Mouse (Mus musculus): ENCODE data around the gene Tmem248. TPM values are rescaled to one million over a fixed set of nuclear protein-coding genes. Genes with fewer than 3 reads are reported as not detected.
"Not testable (repeated sequence)": the region's sequence is repeated elsewhere in the genome, so short reads cannot be mapped to it uniquely, and the experiment has no call there.

Gene Tmem248
- polyA plus RNA-seq, 1 experiment from 2014 or later, result 31.8 TPM

DNA sequence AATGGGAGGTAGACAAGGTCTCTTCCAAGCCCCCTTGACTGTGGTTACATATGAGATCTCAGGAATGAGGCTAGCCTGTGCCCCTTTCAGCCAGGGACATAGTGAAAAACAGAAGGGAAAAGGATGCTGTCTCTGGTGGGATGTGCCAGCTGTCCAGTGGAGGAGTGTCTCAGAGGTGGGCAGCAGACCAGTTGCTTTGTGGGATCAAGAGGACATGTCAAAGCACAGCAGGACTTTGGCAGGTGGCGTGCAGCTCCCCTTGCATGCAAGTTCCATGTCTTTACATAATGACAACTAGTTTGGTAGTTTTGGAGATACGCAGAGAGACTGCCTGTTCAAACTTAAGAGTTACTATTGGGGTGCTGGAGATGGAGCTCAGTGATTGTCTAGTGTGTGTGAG is 23.0 kb downstream of the Tmem248 start:
- no peak for ATAC-seq (ENCODE audit: insufficient read depth, low FRiP score)
- no peaks in the 10 kb centered on the region for H3K9me3 ChIP-seq (replicated peaks; ENCODE audit: control insufficient read depth, low read length)
- no peak overlapping the region for H3K4me2 ChIP-seq (ENCODE audit: low read depth, low read length)
- peaks cover 30% of the 10 kb centered on the region for H3K36me3 ChIP-seq (ENCODE audit: control insufficient read depth, insufficient read depth, low read length)
- 98% methylated on average over 2 of the region's 2 CpGs for WGBS
- no peak overlapping the region for H3K9ac ChIP-seq (ENCODE audit: low read length)
- H3K4me1 ChIP-seq (ENCODE audit: control insufficient read depth, insufficient read depth, low read length), result no peaks in the 10 kb centered on the region
- no peaks in the 10 kb centered on the region for H3K27me3 ChIP-seq (ENCODE audit: control insufficient read depth, insufficient read depth, low read length)
- H3K4me3 ChIP-seq (replicated peaks; ENCODE audit: low read length), result no peak overlapping the region
- H3K27ac ChIP-seq (ENCODE audit: low read length), result no peak overlapping the region

DNA sequence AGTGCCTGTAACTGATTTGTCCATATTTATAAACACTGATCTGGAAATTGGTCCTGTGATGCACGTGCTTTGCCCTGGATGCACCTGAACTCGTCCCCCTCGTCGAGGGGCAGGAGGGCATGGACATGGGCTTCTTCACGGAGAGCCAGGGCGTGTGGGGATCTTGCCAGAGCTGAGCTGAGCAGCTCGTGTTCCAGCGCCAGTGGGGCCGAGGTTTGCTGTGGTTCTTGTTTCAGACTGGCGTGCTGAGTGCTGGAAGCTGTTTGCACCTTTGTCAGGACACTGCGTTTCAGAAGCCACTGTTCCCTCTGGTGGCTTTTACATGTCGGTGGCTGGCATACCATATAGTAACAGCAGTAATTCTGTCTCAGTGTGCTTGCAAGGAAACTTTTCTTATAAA is 24.5 kb downstream of the Tmem248 start:
- no peaks in the 10 kb centered on the region for H3K27me3 ChIP-seq (ENCODE audit: control insufficient read depth, insufficient read depth, low read length)
- H3K9me3 ChIP-seq (replicated peaks; ENCODE audit: control insufficient read depth, low read length), result no peaks in the 10 kb centered on the region
- no peak for ATAC-seq (ENCODE audit: insufficient read depth, low FRiP score)
- H3K36me3 ChIP-seq (ENCODE audit: control insufficient read depth, insufficient read depth, low read length), result peaks cover 17% of the 10 kb centered on the region
- H3K4me2 ChIP-seq (ENCODE audit: low read depth, low read length), result no peak overlapping the region
- H3K4me1 ChIP-seq (ENCODE audit: control insufficient read depth, insufficient read depth, low read length), result no peaks in the 10 kb centered on the region
- no peak overlapping the region for H3K9ac ChIP-seq (ENCODE audit: low read length)
- H3K4me3 ChIP-seq (replicated peaks; ENCODE audit: low read length), result no peak overlapping the region
- 92% methylated on average over 12 of the region's 12 CpGs for WGBS
- no peak overlapping the region for H3K27ac ChIP-seq (ENCODE audit: low read length)

DNA sequence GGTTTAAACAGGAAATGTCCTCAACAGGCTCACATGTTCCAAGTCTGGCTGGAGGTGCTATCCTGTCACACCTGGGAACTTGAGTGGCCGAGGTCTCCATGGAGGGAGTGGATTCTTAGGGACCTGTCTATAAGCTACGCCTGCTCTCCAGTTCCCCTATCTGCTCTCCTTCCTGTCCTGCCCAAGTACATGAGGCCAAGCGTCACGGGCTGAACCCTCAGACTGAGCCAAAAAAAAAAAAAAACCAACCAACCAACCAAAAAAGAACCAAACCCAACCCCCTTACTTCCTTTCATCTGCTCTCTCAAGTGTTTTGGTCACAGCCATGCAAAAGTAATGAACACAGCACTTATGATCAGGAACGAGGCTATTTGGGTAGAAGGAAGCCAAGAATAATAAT is 30.9 kb downstream of the Tmem248 start:
- no peak for ATAC-seq (ENCODE audit: insufficient read depth, low FRiP score)
- Histone ChIP-seq H3K36me3 (ENCODE audit: control insufficient read depth, insufficient read depth, low read length) (peaks cover 22% of the 10 kb centered on the region), H3K27me3 (ENCODE audit: control insufficient read depth, insufficient read depth, low read length) (no peaks in the 10 kb centered on the region), H3K4me2 (ENCODE audit: low read depth, low read length) (no peak overlapping the region), H3K9me3 (replicated peaks; ENCODE audit: control insufficient read depth, low read length) (no peaks in the 10 kb centered on the region), H3K27ac (ENCODE audit: low read length) (no peak overlapping the region), H3K9ac (ENCODE audit: low read length) (no peak overlapping the region), H3K4me1 (ENCODE audit: control insufficient read depth, insufficient read depth, low read length) (no peaks in the 10 kb centered on the region), H3K4me3 (replicated peaks; ENCODE audit: low read length) (no peak overlapping the region)
- 79% methylated on average over 5 of the region's 5 CpGs for WGBS

DNA sequence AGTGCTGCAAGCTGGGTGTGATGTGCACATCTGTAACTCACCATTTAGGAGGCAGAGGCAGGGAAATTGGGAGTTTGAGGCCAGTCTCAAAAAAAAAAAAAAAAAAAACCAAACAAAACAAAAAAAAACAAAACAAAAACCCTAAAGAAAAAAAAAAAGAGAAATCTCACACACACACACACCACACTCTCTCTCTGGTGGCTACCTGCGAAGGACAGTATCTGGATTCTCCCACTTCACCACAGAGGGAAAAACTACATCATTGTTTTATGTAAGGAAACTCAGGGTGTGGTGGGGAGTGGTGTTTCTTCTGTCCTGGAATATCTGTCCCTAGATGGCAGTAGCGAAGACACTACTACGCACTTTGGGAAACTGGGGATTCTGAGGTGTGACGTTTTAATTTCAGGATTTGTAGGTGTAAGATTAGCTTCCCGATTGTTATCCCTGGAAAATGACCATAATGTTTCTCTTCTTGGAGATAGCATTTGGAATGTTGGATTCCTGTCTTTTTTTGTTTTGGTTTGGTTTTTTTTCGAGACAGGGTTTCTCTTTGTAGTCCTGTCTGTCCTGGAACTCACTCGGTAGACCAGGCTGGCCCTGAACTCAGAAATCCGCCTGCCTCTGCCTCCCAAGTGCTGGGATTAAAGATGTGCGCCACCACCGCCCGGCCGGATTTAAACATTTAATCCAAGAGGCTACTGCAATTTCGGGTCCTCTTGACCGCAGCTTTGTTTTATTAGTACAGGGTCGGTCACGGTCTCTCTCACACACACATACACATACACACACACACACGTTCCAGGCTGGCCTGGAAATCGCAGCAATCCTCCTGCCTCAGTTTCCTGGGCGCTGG is 37.5 kb downstream of the Tmem248 start:
- Histone ChIP-seq H3K4me3 (replicated peaks; ENCODE audit: low read length) (peak overlapping the region; percentile 60), H3K27ac (ENCODE audit: low read length) (peak overlapping the region; percentile 85), H3K9ac (ENCODE audit: low read length) (peak overlapping the region; percentile 85), H3K27me3 (ENCODE audit: control insufficient read depth, insufficient read depth, low read length) (no peaks in the 10 kb centered on the region), H3K4me1 (ENCODE audit: control insufficient read depth, insufficient read depth, low read length) (peaks cover 16% of the 10 kb centered on the region), H3K36me3 (ENCODE audit: control insufficient read depth, insufficient read depth, low read length) (peaks cover 10% of the 10 kb centered on the region; the same call in 1 of the 2 replicates), H3K4me2 (ENCODE audit: low read depth, low read length) (peak overlapping the region; percentile 72), H3K9me3 (replicated peaks; ENCODE audit: control insufficient read depth, low read length) (no peaks in the 10 kb centered on the region)
- 10% methylated on average over 19 of the region's 19 CpGs for WGBS
- no peak for ATAC-seq (ENCODE audit: insufficient read depth, low FRiP score)

DNA sequence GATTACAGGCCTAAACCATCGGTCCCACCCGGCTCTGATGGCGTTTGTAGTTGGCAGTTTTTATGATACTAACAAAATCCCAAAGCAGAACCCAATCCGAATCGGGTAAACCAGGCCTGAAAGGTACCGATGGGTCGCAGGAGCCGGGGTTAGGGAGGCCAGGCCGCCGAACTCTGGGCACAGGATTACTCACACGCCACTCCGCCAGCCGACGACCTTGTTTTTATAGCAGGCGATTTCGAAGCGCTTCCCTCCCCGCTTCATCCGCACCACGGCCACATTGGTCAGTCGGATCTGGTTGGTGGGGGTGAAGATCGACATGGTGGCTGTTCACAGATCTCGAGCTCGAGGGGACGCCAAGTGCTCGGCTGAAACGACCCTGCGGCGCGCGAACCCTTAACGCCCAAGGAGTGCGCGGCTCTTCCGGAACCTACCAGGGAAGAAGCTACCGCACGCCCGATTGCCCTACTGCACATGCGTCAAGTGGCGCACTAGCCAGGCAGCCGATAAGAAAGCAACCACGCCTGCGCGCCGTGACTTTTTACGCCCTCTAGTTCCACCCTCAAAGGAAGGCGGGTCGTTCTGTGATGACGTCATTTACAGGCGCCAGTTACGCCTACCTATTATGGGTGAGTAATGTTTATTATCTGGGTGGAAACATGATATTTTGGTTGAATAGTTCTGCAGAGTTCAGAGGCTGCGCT is 38.3 kb downstream of the Tmem248 start, which contains the start of the genes Sbds and Tyw1:
Gene Sbds, minus strand, starts transcription at position 514 of the 704 bp plus-strand sequence.
Gene Tyw1, plus strand, starts transcription at position 603 of the 704 bp plus-strand sequence.
- Histone ChIP-seq H3K36me3 (ENCODE audit: control insufficient read depth, insufficient read depth, low read length) (peaks cover 10% of the 10 kb centered on the region; the same call in 1 of the 2 replicates), H3K4me1 (ENCODE audit: control insufficient read depth, insufficient read depth, low read length) (peaks cover 16% of the 10 kb centered on the region), H3K27me3 (ENCODE audit: control insufficient read depth, insufficient read depth, low read length) (no peaks in the 10 kb centered on the region), H3K4me3 (replicated peaks; ENCODE audit: low read length) (peak within 1 kb of the TSS; percentile 60), H3K4me2 (ENCODE audit: low read depth, low read length) (peak within 1 kb of the TSS; percentile 82), H3K9ac (ENCODE audit: low read length) (peak within 1 kb of the TSS; percentile 85), H3K27ac (ENCODE audit: low read length) (peak within 1 kb of the TSS; percentile 85), H3K9me3 (replicated peaks; ENCODE audit: control insufficient read depth, low read length) (no peaks in the 10 kb centered on the region)
- under 1% methylated on average over 52 of the region's 52 CpGs for WGBS
- peak; percentile 91 for ATAC-seq (ENCODE audit: insufficient read depth, low FRiP score)

DNA sequence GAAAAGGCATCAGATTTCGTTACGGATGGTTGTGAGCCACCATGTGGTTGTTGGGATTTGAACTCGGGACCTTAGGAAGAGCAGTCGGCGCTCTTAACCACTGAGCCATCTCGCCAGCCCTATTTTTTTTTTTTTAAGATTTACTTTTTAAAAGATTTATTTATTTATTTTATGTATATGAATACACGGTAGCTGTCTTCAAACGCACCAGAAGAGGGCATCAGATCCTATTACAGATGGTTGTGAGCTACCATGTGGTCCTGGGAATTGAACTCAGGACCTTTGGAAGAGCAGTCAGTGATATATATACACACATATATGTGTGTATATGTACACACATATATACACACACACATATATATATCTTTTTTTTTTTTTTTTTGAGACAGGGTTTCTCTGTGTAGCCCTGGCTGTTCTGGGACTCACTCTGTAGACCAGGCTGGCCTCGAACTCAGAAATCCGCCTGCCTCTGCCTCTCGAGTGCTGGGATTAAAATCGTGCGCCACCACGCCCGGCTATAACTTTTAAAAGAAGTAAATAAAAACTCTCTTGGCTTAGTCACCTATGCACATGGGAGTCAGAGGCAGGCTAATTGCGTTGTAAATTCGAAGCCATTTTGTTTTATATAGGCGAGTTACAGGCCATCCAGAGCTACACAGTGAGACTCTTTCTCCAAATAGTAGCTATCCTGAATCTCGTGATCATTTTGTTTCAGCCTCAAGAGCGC is 39.1 kb downstream of the Tmem248 start:
- H3K9me3 ChIP-seq (replicated peaks; ENCODE audit: control insufficient read depth, low read length); H3K27me3 ChIP-seq (ENCODE audit: control insufficient read depth, insufficient read depth, low read length); ATAC-seq (ENCODE audit: insufficient read depth, low FRiP score); H3K36me3 ChIP-seq (ENCODE audit: control insufficient read depth, insufficient read depth, low read length): not testable (repeated sequence)
- Histone ChIP-seq H3K9ac (ENCODE audit: low read length) (peak overlapping the region; percentile 65), H3K27ac (ENCODE audit: low read length) (peak overlapping the region; percentile 73), H3K4me3 (replicated peaks; ENCODE audit: low read length) (peak overlapping the region; percentile 60), H3K4me1 (ENCODE audit: control insufficient read depth, insufficient read depth, low read length) (peaks cover 16% of the 10 kb centered on the region), H3K4me2 (ENCODE audit: low read depth, low read length) (peak overlapping the region; percentile 82)
- WGBS, result 22% methylated on average over 20 of the region's 20 CpGs

DNA sequence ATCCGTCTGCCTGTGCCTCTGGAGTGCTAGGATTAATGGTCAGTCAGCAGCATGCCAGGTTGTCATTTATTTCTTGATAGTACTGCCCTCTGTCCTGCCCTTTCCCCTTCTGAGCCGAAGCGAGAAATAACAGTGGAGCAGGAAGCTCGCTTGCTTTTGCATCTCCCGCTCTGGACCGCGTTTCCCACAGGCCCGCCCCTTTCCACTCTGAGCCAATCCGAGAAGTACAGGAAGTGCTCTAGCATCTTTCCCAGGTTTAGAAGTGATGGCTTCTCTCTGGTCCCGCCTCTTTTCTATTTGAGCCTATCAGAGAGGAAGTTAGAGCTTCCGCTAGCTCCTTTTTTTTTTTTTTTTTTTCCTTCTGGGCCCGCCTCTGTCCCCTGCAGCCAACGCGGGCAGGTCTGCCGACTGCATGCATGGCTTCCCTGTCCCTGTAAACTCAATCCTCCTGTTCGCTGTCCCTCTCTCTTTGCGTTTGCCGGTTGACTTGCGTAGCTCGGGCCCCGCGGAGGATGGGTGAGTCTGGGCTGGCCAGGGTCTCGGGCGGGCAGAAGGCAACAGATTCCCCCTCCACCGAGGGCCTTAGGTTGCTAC is 39.9 kb downstream of the Tmem248 start:
- Histone ChIP-seq H3K27me3 (ENCODE audit: control insufficient read depth, insufficient read depth, low read length) (no peaks in the 10 kb centered on the region), H3K9ac (ENCODE audit: low read length) (peak overlapping the region; percentile 87), H3K4me3 (replicated peaks; ENCODE audit: low read length) (peak overlapping the region; percentile 60), H3K27ac (ENCODE audit: low read length) (peak overlapping the region; percentile 88), H3K4me2 (ENCODE audit: low read depth, low read length) (peak overlapping the region; percentile 82), H3K36me3 (ENCODE audit: control insufficient read depth, insufficient read depth, low read length) (0 out of 2 replicates have a peak, but pooled peaks cover 3% of the 10 kb centered on the region), H3K4me1 (ENCODE audit: control insufficient read depth, insufficient read depth, low read length) (peaks cover 16% of the 10 kb centered on the region), H3K9me3 (replicated peaks; ENCODE audit: control insufficient read depth, low read length) (no peaks in the 10 kb centered on the region)
- WGBS, result under 1% methylated on average over 25 of the region's 25 CpGs
- peak; percentile 95 for ATAC-seq (ENCODE audit: insufficient read depth, low FRiP score)

DNA sequence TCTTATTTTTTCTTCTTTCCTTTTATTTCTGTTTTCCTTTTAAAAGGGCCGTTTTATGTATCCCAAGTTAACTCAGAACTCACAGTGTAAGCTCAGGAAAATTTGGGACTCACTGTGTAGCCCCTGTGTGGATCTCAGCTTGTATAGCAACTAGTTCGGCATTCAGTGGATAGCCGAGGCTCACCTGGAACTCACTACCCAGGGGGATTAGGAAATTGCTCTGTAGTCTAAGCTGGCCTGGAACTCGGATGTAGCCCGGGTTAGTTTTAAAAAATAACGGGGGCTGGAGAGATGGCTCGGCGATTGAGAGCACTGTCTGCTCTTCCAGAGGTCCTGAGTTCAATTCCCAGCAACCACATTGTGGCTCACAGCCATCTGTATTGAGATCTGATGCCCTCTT is 40.4 kb downstream of the Tmem248 start:
- H3K4me3 ChIP-seq (replicated peaks; ENCODE audit: low read length), result peak overlapping the region; percentile 60
- peak overlapping the region; percentile 82 for H3K4me2 ChIP-seq (ENCODE audit: low read depth, low read length)
- H3K27ac ChIP-seq (ENCODE audit: low read length), result peak overlapping the region; percentile 88
- peaks cover 16% of the 10 kb centered on the region for H3K4me1 ChIP-seq (ENCODE audit: control insufficient read depth, insufficient read depth, low read length)
- no peak for ATAC-seq (ENCODE audit: insufficient read depth, low FRiP score)
- H3K9me3 ChIP-seq (replicated peaks; ENCODE audit: control insufficient read depth, low read length), result no peaks in the 10 kb centered on the region
- H3K27me3 ChIP-seq (ENCODE audit: control insufficient read depth, insufficient read depth, low read length), result no peaks in the 10 kb centered on the region
- WGBS, result 11% methylated on average over 8 of the region's 8 CpGs
- H3K9ac ChIP-seq (ENCODE audit: low read length), result peak overlapping the region; percentile 87
- H3K36me3 ChIP-seq (ENCODE audit: control insufficient read depth, insufficient read depth, low read length), result 0 out of 2 replicates have a peak, but pooled peaks cover under 1% of the 10 kb centered on the region

All from stomach, embryonic 16.5 days (tissue).